Mouse (Mus musculus): ENCODE measurements around the gene Pmch.

Gene Pmch

GRCm38 (mm10) chr10:88090772-88091171 is at the start of gene Pmch:
Gene Pmch (plus strand): TSS chr10:88091072.
- DNase-seq (ENCODE audit: low read depth, low spot score): no peak

DNA sequence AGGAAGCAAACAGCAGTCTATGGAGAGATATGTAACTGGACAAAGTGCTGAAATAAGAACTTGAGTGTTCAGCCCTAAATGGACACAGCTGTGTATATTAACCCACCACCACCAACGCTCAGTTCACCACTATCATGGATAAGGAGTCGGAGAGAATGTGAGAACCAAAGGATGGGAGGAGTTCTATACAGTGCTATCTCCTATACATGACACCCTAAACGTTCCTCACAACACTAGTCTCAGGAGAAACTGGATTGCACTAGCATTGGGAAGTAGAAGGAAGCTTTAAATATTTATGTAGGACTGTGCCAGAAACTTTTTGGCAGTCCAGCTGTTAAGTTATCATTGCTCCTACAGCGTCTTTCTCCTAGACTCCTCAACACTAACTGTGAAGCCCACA is 46.6 kb upstream of the Pmch start:
- DNase-seq (ENCODE audit: low read depth, low spot score): no peak

GRCm38 (mm10) chr10:88046098-88046771 is 44.6 kb upstream of the Pmch start:
- no peak for DNase-seq (ENCODE audit: low read depth, low spot score)

DNA sequence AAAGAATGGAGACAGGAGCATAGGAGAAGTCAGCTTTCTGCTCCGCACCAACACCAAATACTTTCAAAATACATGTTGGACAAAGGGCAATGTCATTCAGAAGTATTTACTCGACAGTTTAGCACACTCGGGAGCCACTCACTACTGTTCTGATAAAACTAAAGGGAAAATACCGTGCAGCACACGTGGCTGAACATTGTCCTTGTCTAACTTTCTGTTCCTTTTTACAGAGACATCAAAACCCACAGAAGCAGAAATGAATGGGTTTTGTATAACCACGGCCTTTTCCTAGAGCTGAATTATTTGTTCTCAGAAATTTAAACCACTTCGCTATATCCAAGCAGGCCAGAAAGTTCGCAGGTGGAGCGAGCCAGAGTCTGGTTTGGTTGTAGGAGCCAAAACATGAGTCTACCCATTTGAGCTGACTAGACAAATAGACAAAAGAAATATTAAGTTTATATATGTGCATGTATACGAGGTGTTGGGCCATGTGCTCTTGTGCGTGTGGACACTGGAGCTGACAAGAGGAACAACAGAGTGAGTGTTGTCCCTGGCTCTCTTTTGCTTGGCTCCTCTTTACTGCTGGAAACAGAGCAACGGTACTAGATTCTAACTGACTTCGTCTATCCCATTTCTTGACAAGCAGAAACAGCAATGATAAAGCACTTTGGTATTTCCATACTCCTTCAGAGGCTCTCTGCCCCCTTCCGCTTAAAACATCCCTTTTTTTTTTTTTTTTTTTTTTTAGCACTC is 36.5 kb upstream of the Pmch start:
- no peak for DNase-seq (ENCODE audit: low read depth, low spot score)

DNA sequence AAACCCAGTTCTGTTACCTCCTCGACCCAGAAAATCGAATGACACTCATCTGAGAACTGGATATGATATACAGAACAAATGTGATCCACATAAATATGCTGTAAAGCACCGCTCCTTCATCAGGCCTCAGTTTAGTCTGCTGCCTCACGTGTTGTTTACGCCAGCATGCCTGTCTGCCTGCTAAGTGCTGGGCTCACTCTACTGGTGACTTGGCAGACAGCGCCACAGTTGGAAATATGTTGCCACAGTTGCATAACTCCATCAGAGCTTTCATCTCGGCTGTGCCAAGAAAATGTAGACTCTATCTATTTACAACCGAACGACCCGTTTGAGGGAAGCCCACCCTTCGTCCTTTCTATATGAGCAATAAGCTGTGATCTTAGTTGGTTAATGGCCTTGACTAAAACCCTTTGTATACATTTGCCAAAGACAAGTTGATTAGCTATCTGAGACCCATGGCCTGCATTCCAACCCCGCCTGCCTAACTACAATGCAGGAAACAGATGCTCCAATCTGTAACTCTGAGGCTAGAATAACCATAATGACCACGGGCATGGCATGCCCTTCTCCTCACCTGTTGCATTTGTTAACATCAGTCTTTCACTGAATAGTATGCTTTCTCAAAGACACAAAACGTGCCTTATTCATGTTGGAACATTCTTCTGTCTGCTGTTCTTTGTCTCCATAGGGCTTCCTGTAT is 33.8 kb upstream of the Pmch start:
- DNase-seq (ENCODE audit: low read depth, low spot score): peak; percentile 66

GRCm38 (mm10) chr10:88063436-88063835 is 27.4 kb upstream of the Pmch start:
- no peak for DNase-seq (ENCODE audit: low read depth, low spot score)

- no peak for DNase-seq (ENCODE audit: low read depth, low spot score)
These were observed 26.0 kb upstream of the Pmch start for GRCm38 (mm10) chr10:88064872-88065271.

GRCm38 (mm10) chr10:88067377-88067776 is 23.5 kb upstream of the Pmch start:
- no peak for DNase-seq (ENCODE audit: low read depth, low spot score)

GRCm38 (mm10) chr10:88106169-88106568 is 15.3 kb downstream of the Pmch start:
- no peak for DNase-seq (ENCODE audit: low read depth, low spot score)

DNA sequence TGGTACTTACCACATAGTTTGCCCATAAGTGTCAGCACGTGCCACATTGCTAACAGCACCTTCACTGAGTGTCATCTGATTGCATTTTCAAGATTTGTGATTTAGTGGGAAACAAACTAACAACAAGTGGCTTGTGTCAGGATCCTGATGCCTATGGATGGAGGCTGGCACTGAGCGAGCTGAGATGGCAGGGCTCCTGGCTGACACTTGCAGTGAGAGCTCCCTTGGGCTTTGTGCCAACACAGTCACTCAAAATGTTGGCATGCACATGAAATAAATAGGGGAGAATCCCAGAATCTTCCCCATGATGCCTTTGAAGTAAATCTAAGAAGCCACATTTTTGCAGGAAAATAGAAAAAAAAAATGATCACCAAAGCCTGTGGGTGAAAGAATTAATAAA is 22.4 kb downstream of the Pmch start:
- no peak for DNase-seq (ENCODE audit: low read depth, low spot score)

DNA sequence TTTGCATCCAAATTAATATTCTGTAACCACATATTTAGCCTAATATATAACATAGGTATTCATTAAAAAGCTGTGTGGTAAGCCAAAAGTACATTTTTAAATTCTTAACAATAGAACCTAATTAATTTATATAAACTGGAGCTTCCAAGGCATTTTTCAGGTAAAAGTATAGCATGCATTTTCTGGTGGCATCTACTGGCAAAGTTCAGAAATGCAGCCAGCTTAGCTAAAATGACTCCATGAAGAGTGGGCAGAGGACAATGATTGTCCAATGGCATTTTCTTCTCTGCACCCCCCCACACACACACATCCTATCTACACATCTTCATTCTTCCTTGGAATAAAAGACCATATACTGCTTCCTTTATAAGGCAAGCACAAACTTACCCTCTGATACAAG is 28.8 kb downstream of the Pmch start:
- DNase-seq (ENCODE audit: low read depth, low spot score): peak; percentile 45

DNA sequence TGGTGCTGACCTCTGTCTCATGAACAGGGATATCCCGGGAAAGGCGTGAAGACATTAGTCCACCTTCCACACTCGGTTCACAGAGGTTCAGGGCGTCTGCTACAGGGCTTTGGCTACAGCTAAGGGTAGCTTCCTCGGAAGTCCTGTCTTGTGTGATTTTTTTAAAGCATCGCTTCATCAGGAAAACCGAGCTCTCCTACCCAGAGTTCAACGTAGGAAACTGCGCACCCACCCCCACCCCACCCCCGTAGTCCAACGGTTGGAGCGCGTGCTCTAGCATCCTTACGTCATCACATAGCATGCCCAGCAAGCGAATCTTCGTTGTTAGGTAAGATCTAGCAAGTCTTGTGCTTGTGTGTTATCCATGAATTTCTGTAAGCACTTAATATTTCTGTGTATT is 44.8 kb downstream of the Pmch start:
- no peak for DNase-seq (ENCODE audit: low read depth, low spot score)

All from brain, adult 2 months (tissue).